Mouse (Mus musculus) cortical plate, adult 2 months (tissue): Measurements from ENCODE around the gene Fam171a2.

Experiments used
- CTCF ChIP-seq: fragments of 200-500 bp; IDR thresholded peaks from 2 replicates; pipeline ENCODE4 v1.5.1; 2011; ENCODE audit warnings: mild to moderate bottlenecking, control low read depth, low read length; ENCODE audit not compliant: insufficient read depth; ENCODE audit errors: extremely low read depth
- POLR2A ChIP-seq: fragments of 200-500 bp; IDR thresholded peaks from 2 replicates; pipeline ENCODE4 v1.6.1; 2011; ENCODE audit warnings: mild to moderate bottlenecking, low read length, control low read depth; ENCODE audit not compliant: insufficient read depth; ENCODE audit errors: extremely low read depth

DNA sequence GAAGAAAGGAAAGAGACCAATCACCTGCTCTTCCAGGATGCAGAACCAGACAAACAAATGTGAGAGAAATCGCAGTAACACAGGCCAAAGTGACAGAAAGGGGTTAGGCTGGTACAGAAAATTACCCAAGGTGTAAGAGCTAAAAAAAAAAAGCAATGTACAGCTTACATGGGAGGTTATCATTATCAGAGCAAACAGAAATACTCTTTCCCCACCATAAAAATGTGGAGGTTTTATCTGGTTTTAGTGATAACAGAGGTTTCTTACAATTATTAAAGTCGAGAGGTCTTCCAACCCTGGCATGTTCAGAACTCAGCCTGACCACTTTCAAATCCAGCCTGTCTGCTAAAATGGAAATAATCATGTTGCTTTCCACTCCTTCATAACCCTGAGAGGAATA is 40.4 kb upstream of the Fam171a2 start:
- TF ChIP-seq CTCF (no peak), POLR2A (no peak)
